Mouse (Mus musculus) 3134 (cell line): ENCODE results near the gene Zyg11a.
"Not testable (repeated sequence)": the region's sequence is repeated elsewhere in the genome, so short reads cannot be mapped to it uniquely, and the experiment has no call there.

ENCODE experiments used
- DNase-seq: peaks from one replicate; pipeline ENCODE4 v3.0.0-alpha.2; 2011; ENCODE audit warnings: low spot score; ENCODE audit not compliant: insufficient read length; ENCODE audit errors: extremely low read depth

Gene Zyg11a

DNA sequence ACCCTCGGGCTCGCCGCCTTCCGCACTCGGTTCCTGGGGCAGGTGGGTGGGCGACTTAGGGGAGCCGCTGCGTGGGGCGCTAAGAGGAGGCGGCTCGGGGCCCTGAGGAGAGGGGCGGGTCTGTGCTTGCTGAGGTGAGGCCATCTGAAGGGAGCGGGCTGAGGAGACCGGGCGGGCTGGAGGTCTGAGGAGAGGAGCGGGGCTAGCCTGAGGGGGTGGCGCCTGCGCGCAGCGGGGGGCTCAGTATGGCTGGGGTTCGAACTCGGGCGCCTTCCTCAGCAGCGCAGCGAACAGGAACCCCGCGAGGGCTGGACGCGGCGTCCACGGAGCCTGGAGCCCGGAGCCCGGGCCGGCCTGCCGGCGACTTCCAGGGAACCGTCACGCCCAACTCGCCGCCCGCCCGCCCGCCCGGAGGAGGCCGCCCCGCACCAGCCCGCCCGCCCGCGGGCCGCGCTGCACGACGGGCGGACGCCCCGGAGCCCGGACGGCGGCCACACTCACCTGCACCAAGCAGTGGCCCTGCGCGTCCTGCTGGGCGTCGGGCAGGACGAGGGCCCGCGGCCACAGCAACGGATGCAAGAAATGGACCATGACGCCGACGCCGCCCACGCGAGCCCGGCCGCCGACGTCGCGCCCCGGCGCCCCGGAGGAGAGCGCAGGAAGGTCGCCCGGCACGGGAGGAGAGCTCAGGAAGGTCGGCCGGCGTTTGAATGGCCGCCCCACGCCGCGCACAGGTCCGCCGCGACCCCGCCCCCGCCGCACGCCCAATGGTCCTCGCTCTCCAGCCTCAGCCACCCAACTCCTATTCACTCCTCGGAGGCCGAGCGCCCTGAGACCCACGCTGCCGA is at the start of gene Zyg11a:
Gene Zyg11a (minus strand): TSS at position 717 of the 848 bp plus-strand sequence.
- DNase-seq: no peak

DNA sequence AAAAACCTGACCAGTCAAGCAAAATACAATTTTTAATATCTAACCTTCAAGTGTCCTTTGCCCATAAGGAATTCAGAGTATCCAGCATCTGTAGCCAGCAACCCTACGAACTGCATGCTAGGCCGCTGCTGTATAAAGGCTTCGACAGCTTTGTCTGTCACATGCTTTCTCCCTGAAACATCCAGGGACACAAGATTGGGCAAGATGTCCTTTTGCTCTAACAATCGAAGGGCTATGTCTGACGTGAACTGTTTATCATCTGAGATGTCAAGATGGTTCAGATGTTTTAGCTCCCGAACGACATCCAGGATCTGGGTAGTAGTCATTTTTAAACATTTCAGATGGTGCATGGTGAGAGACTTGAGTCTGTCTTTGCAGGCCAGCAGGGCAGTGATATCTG is 47.9 kb upstream of the Zyg11a start:
- no peak for DNase-seq

DNA sequence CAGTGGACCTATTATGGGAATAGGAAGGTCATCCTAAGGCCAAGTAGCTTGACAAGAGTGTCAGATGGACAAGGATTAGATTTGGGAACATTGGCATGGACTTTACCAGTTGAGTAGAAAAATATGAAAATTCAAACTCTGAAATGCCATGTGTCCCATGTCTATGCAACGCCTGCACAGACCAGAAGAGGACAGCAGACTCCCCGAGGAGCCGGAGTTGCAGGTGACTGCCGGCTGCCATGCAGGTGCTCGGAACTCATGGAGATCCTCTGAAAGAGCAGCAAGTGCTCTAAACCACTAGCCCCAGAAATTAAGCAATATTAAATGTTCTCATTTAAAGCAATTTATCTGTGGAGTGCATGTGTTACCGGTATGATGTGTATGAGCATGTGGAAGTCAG is 35.5 kb upstream of the Zyg11a start:
- no peak for DNase-seq

DNA sequence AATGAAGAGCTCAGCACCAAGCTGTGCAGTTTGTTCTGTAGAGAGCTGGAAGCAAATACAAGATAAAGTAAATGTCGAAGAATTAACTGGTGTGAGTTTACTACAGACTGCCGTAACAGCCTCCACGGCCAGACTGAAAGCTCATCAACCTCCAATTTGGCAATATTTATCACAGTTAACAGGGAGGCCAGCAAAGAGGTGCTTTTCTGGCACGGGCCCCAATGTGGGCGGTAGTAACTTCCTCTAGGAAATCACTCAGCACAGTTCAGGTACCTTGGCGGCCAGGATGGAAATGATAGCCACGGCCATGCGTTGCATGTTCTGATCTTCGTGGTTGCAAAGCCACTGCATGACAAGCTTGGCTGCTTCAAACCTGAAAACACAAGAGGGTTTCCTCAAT is 32.7 kb upstream of the Zyg11a start:
- no peak for DNase-seq

DNA sequence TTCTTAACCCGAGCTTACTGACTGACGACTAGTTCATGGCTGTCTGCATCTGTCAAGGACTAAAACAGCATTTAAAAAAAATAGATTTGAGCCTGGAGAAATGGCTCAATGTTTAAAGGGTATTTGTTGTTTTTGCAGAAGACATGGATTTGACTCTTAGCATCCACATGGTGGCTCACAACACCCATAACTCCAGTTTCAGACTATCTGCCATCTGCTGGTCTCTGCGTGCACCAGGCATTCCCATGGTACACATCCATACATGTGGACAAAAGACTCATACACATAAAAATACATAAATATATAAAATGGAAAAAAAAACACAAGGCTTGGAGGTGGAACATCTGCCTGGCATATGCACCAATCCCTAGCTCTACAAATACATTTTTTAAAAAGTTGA is 31.5 kb upstream of the Zyg11a start:
- no peak for DNase-seq

DNA sequence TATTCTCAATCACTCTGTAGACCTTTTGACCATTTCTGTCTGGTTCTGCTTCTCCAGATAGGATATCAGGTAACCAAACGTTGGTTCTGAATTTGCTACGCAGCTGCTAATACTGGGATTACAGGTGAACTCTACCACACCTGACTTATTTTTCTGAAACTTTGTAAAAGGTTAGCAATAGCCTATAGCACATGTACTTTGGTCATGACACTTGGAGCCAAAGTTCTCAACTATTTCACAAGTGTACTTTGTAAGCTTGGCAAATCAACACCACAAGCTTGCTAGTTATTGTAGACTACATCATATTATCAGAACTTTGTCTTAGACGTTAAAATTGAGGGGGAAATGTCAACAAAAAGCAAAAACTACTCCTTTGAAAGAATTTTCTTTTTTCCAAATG is 15.8 kb upstream of the Zyg11a start:
- DNase-seq: no peak

DNA sequence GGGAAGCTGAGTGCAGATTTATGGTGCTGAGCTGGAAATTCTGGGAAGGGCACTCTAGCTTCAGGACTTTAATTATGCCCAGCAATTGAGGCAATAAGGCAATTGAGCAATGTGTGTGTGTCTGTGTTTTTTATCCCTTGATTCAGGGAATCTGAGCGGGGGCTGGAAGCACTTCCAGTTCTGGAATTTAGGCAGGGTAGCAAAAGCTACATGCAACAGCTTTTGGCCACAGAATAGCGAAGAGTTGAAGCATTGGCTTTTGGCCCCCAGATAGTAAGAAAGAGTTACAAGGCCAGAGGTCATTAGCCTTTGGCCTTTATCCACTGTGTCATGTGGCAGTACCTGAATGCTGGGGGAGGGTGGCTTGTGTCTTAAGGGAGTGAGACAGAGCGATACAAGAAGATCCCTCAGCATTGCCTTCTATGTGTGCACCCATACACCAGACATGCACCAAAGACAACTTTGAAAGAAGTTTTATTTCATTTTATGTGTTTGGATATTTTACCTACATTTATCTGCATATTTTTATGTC is 7.6 kb upstream of the Zyg11a start:
- DNase-seq: no peak

DNA sequence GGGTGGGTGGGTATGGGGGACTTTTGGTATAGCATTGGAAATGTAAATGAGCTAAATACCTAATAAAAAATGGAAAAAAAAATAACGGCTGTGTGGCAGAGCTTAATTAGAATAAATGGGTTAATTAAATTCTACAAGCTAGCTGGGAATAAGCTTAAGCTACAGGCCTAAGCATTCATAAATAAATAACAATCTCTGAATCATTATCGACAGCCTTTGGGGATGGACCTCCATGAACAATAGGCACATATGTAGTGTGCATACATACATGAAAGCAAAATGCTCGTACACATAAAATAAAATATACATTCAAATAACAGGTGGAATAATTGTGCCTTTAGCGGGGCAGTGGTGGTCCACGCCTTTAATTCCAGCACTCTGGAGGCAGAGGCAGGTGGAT is 4.7 kb upstream of the Zyg11a start:
- DNase-seq: no peak

DNA sequence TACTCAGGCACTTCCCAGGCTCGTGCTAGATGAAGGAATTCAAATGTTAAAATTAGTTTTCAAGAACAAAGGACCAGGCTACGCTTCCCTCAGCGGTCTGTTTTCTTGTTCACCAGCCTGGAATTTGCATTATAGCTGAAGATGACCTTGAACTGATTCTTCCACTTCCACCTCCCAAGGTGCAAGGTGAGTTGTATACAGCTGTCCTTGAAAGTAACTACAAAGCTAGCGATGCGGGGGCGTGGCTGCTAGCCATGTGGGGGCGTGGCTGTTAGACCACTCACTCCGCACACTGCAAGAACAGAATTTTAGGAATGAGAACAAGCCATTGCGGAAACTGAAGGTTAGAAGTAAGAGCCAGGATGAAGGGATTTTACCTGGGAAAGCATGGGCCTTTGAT is 1.2 kb upstream of the Zyg11a start:
- no peak for DNase-seq

DNA sequence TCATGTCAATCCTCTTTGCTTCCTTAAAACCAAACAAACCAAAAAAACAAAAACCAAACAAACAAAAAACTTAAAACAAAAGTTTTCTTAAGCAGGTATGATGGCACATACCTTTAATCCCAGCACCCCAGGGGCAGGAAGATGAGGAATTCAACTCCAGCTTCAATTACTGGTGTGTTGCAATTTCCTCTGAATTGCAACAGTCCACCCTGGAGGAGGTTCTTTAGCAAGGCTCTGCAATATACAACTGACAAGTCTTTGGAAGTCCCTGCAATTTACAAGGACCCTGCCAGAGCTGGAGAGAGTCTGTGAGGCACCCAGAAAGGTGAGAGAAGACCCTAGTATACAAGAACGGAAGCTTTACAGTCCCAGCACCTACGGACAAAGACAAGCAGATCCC is 4.8 kb downstream of the Zyg11a start:
- no peak for DNase-seq

DNA sequence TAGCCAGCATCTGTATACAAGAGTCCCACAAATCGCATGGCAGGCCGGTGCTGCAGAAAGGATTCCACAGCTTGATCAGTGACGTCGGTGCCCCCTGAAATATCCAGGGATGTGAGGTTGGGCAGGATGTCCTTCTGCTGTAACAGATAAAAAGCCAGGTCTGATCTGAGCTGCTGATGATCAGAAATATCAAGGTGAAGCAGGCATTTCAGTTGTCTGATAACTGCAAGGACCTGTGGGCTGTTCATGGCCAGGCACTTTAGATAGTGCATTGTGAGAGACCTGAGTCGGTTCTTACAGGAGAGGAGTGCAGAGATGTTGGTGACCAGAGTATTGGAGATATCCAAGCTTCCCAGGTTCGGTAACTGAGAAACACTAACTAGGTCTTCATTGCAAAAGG is 13.2 kb downstream of the Zyg11a start:
- DNase-seq: no peak

DNA sequence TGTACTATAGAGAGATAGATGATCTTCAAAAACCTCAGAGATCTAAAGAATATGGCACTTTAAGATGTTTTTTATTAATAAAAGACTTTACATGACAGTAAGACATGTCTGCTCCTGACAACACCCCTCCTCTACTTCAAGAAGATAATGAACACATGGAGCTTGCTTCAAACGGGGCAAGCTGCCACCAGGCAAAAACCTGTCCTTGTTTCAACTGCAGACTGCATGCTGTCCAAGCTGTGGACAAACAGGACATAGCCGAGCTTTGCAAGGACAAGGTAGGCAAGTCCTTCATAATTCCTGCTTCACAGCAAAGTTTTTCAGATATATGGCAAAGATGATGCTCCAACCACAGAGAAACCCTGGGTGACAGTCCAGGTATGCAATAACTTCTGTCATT is 18.6 kb downstream of the Zyg11a start:
- DNase-seq: no peak

DNA sequence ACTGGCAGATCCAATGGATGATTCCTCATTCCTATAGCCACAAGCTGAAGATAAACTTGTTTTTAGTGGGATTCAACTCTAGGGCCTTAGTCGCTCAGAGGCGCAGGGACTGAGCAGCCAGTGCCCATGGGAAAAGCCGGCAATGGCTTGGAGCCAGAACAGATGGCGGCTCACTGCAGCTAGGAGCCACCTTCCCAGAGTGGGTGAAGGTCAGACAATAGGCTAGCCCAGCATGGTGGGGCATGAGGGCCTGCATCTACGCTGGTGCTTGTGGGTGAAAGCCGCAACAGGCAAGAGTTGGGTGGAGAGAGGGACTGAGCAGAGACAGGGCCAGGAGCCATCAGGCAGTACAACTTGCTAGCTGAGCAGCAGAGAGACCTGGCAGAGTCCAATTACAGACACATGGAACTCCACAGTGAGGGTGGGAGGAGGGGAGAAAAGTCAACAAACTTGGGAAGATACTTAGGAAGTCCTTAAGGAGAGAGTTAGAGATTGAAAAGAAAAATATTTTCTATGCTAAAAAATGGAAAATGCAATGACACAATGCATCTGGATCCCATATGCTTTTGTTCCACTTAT is 21.5 kb downstream of the Zyg11a start:
- DNase-seq: no peak

DNA sequence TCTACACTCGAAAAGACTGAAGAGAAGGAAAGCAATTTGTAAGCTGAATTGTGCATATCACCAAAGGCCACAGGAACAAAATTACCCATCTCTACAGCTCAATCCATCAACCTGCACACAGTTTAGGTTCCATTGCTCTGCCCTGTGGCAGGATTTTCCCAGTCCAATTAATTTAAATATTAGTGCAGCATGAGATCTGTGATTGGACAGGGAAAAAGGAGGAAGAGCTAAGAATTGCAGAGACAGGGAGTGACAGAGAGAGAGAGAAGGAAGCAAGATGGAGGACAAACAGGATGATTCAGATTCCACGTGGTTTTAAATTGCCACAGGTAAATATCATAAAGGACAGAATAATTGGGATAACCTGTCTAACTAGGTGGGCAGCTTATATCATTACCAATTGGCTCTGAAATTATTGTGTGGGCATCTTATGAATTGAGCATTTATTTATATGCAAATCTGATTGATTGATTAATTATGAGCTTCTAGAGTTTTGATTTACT is 25.0 kb downstream of the Zyg11a start:
- DNase-seq: peak; percentile 43

DNA sequence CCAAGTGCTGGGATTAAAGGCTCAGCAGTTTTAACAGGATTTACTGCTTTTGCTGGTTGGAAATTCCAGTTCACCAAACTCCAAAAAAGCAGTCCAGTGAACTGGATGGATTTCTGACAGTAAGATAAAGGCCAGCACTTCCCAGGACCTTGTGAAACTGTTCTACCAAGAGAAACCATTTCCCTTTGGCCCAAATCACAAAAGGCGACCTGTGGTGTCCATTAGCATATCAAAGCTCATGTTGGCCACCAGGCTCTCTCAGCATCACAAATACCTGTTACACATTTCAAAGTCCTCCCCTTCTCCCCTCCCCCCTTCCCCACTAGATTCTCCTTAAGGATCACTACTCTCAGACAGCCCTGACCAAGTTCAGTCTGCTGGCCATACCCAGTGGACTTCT is 35.6 kb downstream of the Zyg11a start:
- DNase-seq: no peak

DNA sequence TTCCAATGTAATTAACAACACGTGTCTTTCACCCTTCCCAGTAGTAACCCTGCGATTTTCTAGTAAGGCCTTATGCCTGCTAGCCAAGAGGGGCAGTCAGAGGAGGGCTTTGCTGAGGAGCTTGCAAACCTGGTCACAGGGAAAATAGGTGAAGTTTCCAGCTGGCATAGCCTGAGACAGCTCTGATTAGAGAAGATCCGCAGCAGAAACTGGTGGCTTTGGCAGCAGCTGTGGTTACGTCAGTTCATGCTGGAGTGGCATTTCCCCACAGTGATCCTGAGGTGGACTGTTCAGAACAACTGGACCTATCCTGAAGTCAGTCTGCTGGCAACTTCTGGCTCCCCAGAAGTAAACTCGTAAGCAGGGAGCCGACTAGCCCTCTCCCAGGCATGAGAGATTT is 49.8 kb downstream of the Zyg11a start:
- no peak for DNase-seq

DNA sequence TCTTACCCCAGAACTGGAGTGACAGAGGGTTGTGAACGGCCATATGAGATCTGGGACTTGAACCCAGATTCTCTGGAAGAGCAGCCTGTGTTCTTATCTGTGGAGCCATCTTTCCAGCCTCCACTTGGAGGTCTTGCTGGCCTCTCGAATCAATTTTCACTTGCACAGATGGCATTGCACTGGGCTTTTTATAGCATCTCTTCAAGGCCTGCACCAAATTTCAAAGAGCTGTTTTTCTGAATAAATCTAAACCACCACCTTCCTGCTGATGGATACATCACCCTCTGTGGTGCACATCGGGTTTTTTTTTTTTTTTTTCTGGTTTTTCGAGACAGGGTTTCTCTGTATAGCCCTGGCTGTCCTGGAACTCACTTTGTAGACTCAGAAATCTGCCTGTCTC is 51.0 kb downstream of the Zyg11a start:
- DNase-seq: no peak

DNA sequence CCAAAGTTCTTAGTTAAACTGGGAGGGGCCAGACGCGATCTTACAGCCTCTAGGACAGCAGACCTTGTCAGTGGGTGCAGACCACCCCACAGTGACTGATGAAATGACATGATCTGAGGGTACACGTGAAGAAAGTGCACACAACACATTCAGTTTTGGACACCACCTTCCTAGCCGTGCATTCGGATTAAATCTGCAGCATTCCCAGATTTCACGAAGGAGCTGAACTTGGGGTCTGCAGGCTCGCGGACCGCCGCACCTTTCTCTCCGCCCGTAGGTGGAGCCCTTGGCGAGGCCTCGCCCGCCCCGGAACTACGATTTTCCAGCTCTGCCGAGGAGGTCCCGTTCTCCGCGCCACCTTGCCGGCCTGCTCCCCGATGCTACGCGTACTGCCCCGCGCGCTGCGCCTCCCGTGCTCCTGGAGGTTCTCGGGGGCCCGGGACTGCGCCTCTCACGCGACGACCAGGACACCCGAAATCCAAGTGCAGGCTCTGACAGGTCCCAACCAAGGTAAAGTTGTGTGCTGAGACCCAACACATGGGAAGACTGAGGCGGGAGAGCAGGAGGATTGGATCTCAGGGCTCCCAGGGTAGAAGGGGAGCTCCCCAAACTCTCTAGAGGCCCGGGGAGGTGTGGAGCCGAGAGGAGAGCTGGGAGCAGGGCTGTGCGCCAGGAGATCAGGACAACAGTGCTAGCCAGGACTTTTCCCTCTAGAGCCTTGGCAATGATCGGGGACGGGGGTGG is 52.5 kb downstream of the Zyg11a start, which contains the start of gene Echdc2:
Gene Echdc2 (plus strand): TSS at position 286 of the 744 bp plus-strand sequence.
- DNase-seq: peak; percentile 50

DNA sequence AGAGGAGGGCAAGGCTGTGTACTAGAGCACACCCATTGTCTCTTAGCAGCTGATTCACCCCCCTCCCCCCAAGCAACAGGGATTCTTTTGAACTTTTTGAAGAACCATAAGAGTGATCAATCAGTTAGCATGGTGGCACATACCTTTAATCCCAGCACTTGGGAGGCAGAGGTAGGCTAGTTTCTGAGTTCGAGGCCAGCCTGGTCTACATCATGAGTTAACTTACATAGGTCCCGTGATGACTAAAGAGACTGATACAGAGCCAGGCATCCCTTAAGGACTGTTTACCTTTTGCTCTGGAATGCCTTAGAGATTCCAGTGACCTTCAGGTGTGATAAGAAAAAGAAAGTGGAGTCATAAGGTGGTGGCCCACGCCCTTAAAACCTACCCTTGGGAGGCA is 54.6 kb downstream of the Zyg11a start:
- no peak for DNase-seq

DNA sequence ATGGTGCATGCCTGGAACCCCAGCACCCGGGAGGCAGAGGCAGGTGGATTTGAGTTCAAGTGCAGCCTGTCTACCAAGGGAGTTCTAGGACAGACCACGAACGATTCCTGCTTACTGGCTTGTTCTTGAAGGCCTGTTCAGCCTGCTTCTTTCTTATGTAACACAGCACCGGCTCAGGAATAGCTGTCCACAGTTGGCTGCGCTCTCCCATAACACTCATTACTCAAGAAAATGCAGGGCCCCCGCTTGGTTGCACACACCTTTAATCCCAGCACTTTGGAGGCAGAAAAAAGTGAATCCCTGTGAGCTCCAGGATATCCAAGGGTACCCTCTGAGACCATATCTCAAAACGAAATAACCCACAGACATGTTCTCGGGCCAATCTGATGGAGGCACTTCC is 55.9 kb downstream of the Zyg11a start:
- DNase-seq: no peak

DNA sequence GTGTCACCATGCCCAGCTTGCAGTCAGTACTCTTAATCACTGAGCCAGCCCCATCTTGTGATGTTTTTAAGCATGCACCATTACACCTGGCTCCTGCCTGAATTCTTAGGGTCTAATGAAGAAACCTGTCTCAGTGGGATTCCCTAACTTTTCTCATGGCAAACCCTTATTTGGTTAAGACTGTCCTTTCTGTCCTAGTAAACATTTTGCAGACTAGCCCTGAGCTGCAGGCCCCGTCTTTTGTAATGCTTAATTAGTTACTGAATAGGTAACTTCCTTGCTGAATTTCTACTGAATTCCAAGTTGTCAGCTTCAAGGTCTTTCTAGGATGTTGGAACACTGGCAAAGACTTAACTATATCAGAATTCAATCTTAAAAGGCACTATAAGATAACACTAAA is 62.7 kb downstream of the Zyg11a start:
- DNase-seq: not testable (repeated sequence)
